Mouse (Mus musculus): ENCODE data around the gene Zdhhc22.

- no peak for TF ChIP-seq CTCF (IDR thresholded peaks at IDR 0.05; ENCODE audit: low read depth)
- TF ChIP-seq EP300 (IDR thresholded peaks at IDR 0.05; ENCODE audit: low read depth) = no peak
These were observed 59.1 kb downstream of the Zdhhc22 start for GRCm38 (mm10) chr12:86930934-86931729.

Measured in heart, postnatal 0 days (tissue).